In genomic region chr2:48627011-48627410, GRCm38 (mm10) we compare ENCODE assay signal across 32 mouse cellular contexts.
DNase-seq lines count a peak whose midpoint lies in the region; ATAC-seq and TF ChIP-seq lines count a peak whose summit lies in the region.
"Had no signal": no experiment of that assay in that cellular context is flagged by ENCODE, and none has a peak within 500 bp of the region (broad histone marks: within the 10 kb centered on the region; RNA-seq: fewer than 3 reads in every experiment).

No protein-coding gene starts in this region.

- H3K4me2 ChIP-seq in forebrain, embryonic 13.5 days, result no peak overlapping the region
- no peak overlapping the region for H3K4me2 ChIP-seq in forebrain, embryonic 11.5 days (ENCODE audit: low read depth, low read length, severe bottlenecking)
- H3K4me2 ChIP-seq: embryonic facial prominence, embryonic 13.5 days; heart, embryonic 12.5 days; hindbrain, embryonic 15.5 days; kidney, embryonic 15.5 days; limb, embryonic 12.5 days; liver, embryonic 15.5 days; lung, embryonic 14.5 days; neural tube, embryonic 12.5 days had no signal

- H3K9me3 ChIP-seq in forebrain, embryonic 13.5 days (replicated peaks), result no peaks in the 10 kb centered on the region
- H3K9me3 ChIP-seq in forebrain, embryonic 11.5 days (ENCODE audit: control insufficient read depth, low read length), result no peaks in the 10 kb centered on the region
- H3K9me3 ChIP-seq: embryonic facial prominence, embryonic 13.5 days; heart, embryonic 12.5 days; hindbrain, embryonic 15.5 days; kidney, embryonic 15.5 days; limb, embryonic 12.5 days; liver, embryonic 15.5 days; midbrain, embryonic 10.5 days; neural tube, embryonic 12.5 days had no signal

- TF ChIP-seq CTCF in cerebellum, adult 2 months (IDR thresholded peaks at IDR 0.05; ENCODE audit: borderline replicate concordance, insufficient read depth, low read depth, low read length), result no peak

- no peak for TF ChIP-seq POLR2A in cerebellum, adult 2 months (IDR thresholded peaks at IDR 0.05; ENCODE audit: borderline replicate concordance, insufficient read depth, low read length)

- H3K4me1 ChIP-seq in forebrain, embryonic 13.5 days, result peaks cover 23% of the 10 kb centered on the region
- peaks cover 4% of the 10 kb centered on the region; the same call in 1 of the 2 replicates for H3K4me1 ChIP-seq in forebrain, embryonic 11.5 days (replicated peaks; ENCODE audit: control insufficient read depth, insufficient read depth, low read length)
- 0 out of 2 replicates have a peak, but pooled peaks cover 2% of the 10 kb centered on the region for H3K4me1 ChIP-seq in cerebellum, adult 2 months (ENCODE audit: control insufficient read depth, insufficient read depth, low read length)
- H3K4me1 ChIP-seq: embryonic facial prominence, embryonic 13.5 days; liver, embryonic 15.5 days; neural tube, embryonic 12.5 days had no signal

- H3K9ac ChIP-seq in forebrain, embryonic 13.5 days, result no peak overlapping the region
- no peak overlapping the region for H3K9ac ChIP-seq in forebrain, embryonic 11.5 days (ENCODE audit: low read length)
- H3K9ac ChIP-seq: embryonic facial prominence, embryonic 13.5 days; heart, embryonic 12.5 days; hindbrain, embryonic 15.5 days; kidney, embryonic 15.5 days; limb, embryonic 12.5 days; liver, embryonic 15.5 days; lung, embryonic 14.5 days; neural tube, embryonic 12.5 days had no signal

- DNase-seq in forebrain, embryonic 11.5 days (ENCODE audit: low spot score), result no peak
- DNase-seq in right cerebral cortex, adult 18-20 months, result peak; percentile 7
- DNase-seq in right cerebral cortex, postnatal 4 days, result no peak
- peak; percentile 37 for DNase-seq in layer of hippocampus, adult 9-10 months (ENCODE audit: low spot score)
- DNase-seq in left cerebral cortex, adult 9 months (ENCODE audit: low spot score in 2 of 2), result no peak
- DNase-seq in frontal cortex, postnatal 25 days (ENCODE audit: low spot score in 2 of 2), result no peak
- DNase-seq in cerebellum, adult 2 months, result no peak
- DNase-seq: adrenal gland, adult 8-10 months; cerebellum, adult 11-12 months; cerebellum, postnatal 10 days; gastrocnemius, postnatal 25 days; heart, adult 2 months; kidney, adult 11 months; kidney, postnatal 25 days; lung, embryonic 14.5 days; lung, postnatal 14 days; thymus, adult 2 months; thymus, postnatal 36 days had no signal

- peak; percentile 48; the same call in 1 of the 2 replicates for ATAC-seq in forebrain, embryonic 13.5 days
- no peak for ATAC-seq in forebrain, embryonic 11.5 days (replicated peaks; ENCODE audit: low FRiP score)
- ATAC-seq: activated CD4-positive, CD25-positive, alpha-beta regulatory T cell, adult 4 months; inflammation-experienced regulatory T-cells, adult 6 months; midbrain, embryonic 16.5 days had no signal

- no peaks in the 10 kb centered on the region for H3K27me3 ChIP-seq in forebrain, embryonic 13.5 days
- H3K27me3 ChIP-seq in forebrain, embryonic 11.5 days (ENCODE audit: control insufficient read depth, insufficient read depth, low read length), result no peaks in the 10 kb centered on the region
- no peaks in the 10 kb centered on the region for H3K27me3 ChIP-seq in cerebellum, adult 2 months (ENCODE audit: control insufficient read depth, insufficient read depth, low read length)
- H3K27me3 ChIP-seq: CH12.LX; embryonic facial prominence, embryonic 13.5 days; heart, embryonic 12.5 days; hindbrain, embryonic 15.5 days; kidney, embryonic 15.5 days; limb, embryonic 12.5 days; liver, embryonic 15.5 days; neural tube, embryonic 12.5 days had no signal

- no peaks in the 10 kb centered on the region for H3K36me3 ChIP-seq in forebrain, embryonic 13.5 days (ENCODE audit: poor library complexity, severe bottlenecking)
- no peaks in the 10 kb centered on the region for H3K36me3 ChIP-seq in forebrain, embryonic 11.5 days (ENCODE audit: control insufficient read depth, insufficient read depth, low read length)
- H3K36me3 ChIP-seq: embryonic facial prominence, embryonic 13.5 days; heart, embryonic 12.5 days; hindbrain, embryonic 15.5 days; kidney, embryonic 15.5 days; limb, embryonic 12.5 days; liver, embryonic 15.5 days; midbrain, embryonic 10.5 days; neural tube, embryonic 12.5 days had no signal

- 88% methylated on average over 4 of the region's 4 CpGs for WGBS in forebrain, embryonic 13.5 days
- WGBS in forebrain, embryonic 11.5 days, result 86% methylated on average over 4 of the region's 4 CpGs
- WGBS in cerebellum, adult 2 months, result 55% methylated on average over 4 of the region's 4 CpGs

- no peak overlapping the region for H3K27ac ChIP-seq in forebrain, embryonic 13.5 days
- H3K27ac ChIP-seq in forebrain, embryonic 11.5 days (ENCODE audit: low read depth, low read length), result no peak overlapping the region
- no peak overlapping the region for H3K27ac ChIP-seq in cerebellum, adult 2 months (ENCODE audit: insufficient read depth, low read length)
- H3K27ac ChIP-seq: embryonic facial prominence, embryonic 13.5 days; heart, adult 2 months; hindbrain, embryonic 15.5 days; kidney, embryonic 15.5 days; limb, embryonic 12.5 days; liver, embryonic 15.5 days; midbrain, embryonic 10.5 days; neural tube, embryonic 12.5 days had no signal

- H3K4me3 ChIP-seq in forebrain, embryonic 13.5 days, result no peak overlapping the region
- H3K4me3 ChIP-seq in forebrain, embryonic 11.5 days (ENCODE audit: low read depth, low read length), result no peak overlapping the region
- H3K4me3 ChIP-seq in cerebellum, adult 2 months (replicated peaks; ENCODE audit: insufficient read depth, low read depth, low read length), result no peak overlapping the region
- H3K4me3 ChIP-seq: embryonic facial prominence, embryonic 13.5 days; heart, adult 2 months; heart, embryonic 12.5 days; hindbrain, embryonic 15.5 days; kidney, embryonic 15.5 days; limb, embryonic 12.5 days; liver, embryonic 15.5 days; midbrain, embryonic 10.5 days; myocyte; neural tube, embryonic 12.5 days had no signal

Comparison
In these comparisons a context has a peak if more than half of its experiments do, and no peak if none do; other contexts are left out.
1. DNase-seq: peak in right cerebral cortex, adult 18-20 months (single experiment) and layer of hippocampus, adult 9-10 months (single experiment); none in forebrain, embryonic 11.5 days (single experiment), right cerebral cortex, postnatal 4 days (single experiment), left cerebral cortex, adult 9 months (0 of 2), frontal cortex, postnatal 25 days (0 of 2) and cerebellum, adult 2 months (0 of 2).